Mouse (Mus musculus) lung, postnatal 0 days (tissue): ENCODE data around the gene Cfap299.

ENCODE experiments used
- CTCF ChIP-seq: IDR thresholded peaks from 2 replicates; pipeline ENCODE4 v1.5.1; 2016; ENCODE audit warnings: antibody characterized with exemption, mild to moderate bottlenecking
- EP300 ChIP-seq: IDR thresholded peaks from 2 replicates; pipeline ENCODE4 v1.6.1; 2016; ENCODE audit warnings: antibody characterized with exemption, mild to moderate bottlenecking, control low read depth

DNA sequence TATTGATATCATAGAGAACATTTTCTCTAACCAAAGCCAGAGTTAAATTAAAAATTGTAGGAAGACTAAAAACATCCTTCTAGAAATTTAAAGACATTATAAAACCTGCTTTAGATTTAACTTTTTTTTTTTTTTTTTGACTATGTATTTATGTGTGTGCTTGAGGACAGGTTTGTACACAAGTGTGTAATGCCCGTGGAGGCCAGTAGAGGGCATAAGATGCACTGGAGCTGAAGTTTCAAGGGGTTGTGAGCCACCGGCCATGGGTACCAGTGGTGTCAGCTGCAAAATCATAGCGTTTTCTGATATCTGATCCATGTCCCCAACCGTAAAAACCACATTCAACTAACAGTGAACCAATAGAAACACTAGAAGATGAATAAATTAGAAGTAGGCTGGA lies 377.5 kb downstream of the Cfap299 start:
- TF ChIP-seq CTCF (peak; percentile 43; the same call in 1 of the 2 replicates), EP300 (no peak)
